Mouse (Mus musculus) CH12.LX (cell line): Measurements from ENCODE around the gene AI597479. TPM values are rescaled to one million over a fixed set of nuclear protein-coding genes. Genes with fewer than 3 reads are reported as not detected.

Experiments
- DNase-seq: peaks from one replicate; pipeline ENCODE4 v3.0.0-alpha.2; 2013; ENCODE audit errors: extremely low read depth
- H3K27ac ChIP-seq: 2 replicates; pipeline ENCODE4 v1.5.1; 2012; ENCODE audit warnings: low read depth, mild to moderate bottlenecking, control low read depth, moderate library complexity; ENCODE audit not compliant: insufficient read depth
- H3K27me3 ChIP-seq: replicated peaks from 2 replicates; pipeline ENCODE3; 2012; ENCODE audit warnings: inconsistent platforms
- H3K36me3 ChIP-seq, 2 experiments: replicated peaks in 1 of 2; 2 replicates each; pipeline versions ENCODE3 to v1.6.1; 2012; ENCODE audit warnings: inconsistent platforms in 1 of 2, low read length in 1 of 2, mild to moderate bottlenecking in 1 of 2, mixed read lengths in 1 of 2, moderate library complexity in 1 of 2; ENCODE audit not compliant: control insufficient read depth in 1 of 2, insufficient read depth in 1 of 2
- H3K4me1 ChIP-seq, 2 experiments: 2 replicates each; pipeline ENCODE4 v1.6.1; 2012; ENCODE audit warnings: inconsistent platforms in 1 of 2, moderate library complexity in 1 of 2; ENCODE audit not compliant: insufficient read depth in 2 of 2, control insufficient read depth in 1 of 2
- H3K4me2 ChIP-seq: 2 replicates; pipeline ENCODE4 v1.6.1; 2012; ENCODE audit warnings: low read depth, mild to moderate bottlenecking, control low read depth; ENCODE audit not compliant: poor library complexity, insufficient read depth, severe bottlenecking
- H3K4me3 ChIP-seq, 3 experiments: fragments of 150-350 bp in 1 of 3; sonication (generic) in 1 of 3; replicated peaks in 1 of 3; 2 replicates each; pipeline versions ENCODE3 to v1.5.1; 2011 to 2012; ENCODE audit warnings: low read depth in 2 of 3, low read length in 2 of 3, mild to moderate bottlenecking in 2 of 3, moderate library complexity in 2 of 3, control low read depth in 1 of 3, improper control_type of control experiment in 1 of 3, inconsistent platforms in 1 of 3, mixed read lengths in 1 of 3; ENCODE audit not compliant: poor library complexity in 1 of 3
- H3K79me2 ChIP-seq: replicated peaks from 2 replicates; pipeline ENCODE4 v1.6.1; 2012; ENCODE audit warnings: mild to moderate bottlenecking, moderate library complexity; ENCODE audit not compliant: control insufficient read depth, poor library complexity, insufficient read depth, severe bottlenecking; ENCODE audit errors: extremely low read depth
- H3K9ac ChIP-seq: 2 replicates; pipeline ENCODE4 v1.6.1; 2012; ENCODE audit warnings: low read depth, mild to moderate bottlenecking, control low read depth, moderate library complexity; ENCODE audit not compliant: insufficient read depth
- H3K9me3 ChIP-seq: replicated peaks from 2 replicates; pipeline ENCODE3; 2012; ENCODE audit warnings: low read length, inconsistent platforms, mixed read lengths
- BHLHE40 ChIP-seq: IDR thresholded peaks from 2 replicates; pipeline ENCODE4 v1.6.1; 2011; ENCODE audit warnings: mild to moderate bottlenecking, low read depth, low read length, improper control_type of control experiment
- HCFC1 ChIP-seq: IDR thresholded peaks from 2 replicates; pipeline ENCODE4 v1.6.1; 2012; ENCODE audit warnings: low read depth, mild to moderate bottlenecking, inconsistent platforms, low read length, improper control_type of control experiment
- IRF4 ChIP-seq: IDR thresholded peaks from 2 replicates; pipeline ENCODE4 v1.6.1; 2014; ENCODE audit warnings: low read depth, mild to moderate bottlenecking, inconsistent platforms, low read length, improper control_type of control experiment
- KAT2A ChIP-seq: IDR thresholded peaks from 2 replicates; pipeline ENCODE4 v1.6.1; 2012; ENCODE audit warnings: low read length, improper control_type of control experiment, inconsistent platforms; ENCODE audit not compliant: insufficient replicate concordance
- MAFK ChIP-seq: IDR thresholded peaks from 2 replicates; pipeline ENCODE4 v1.6.1; 2011; ENCODE audit warnings: low read length, improper control_type of control experiment; ENCODE audit not compliant: insufficient replicate concordance
- MAX ChIP-seq: IDR thresholded peaks from 2 replicates; pipeline ENCODE4 v1.6.1; 2011; ENCODE audit warnings: low read length, improper control_type of control experiment
- MXI1 ChIP-seq: IDR thresholded peaks from 2 replicates; pipeline ENCODE4 v1.6.1; 2011; ENCODE audit warnings: mild to moderate bottlenecking, low read depth, low read length, improper control_type of control experiment
- NELFE ChIP-seq: IDR thresholded peaks from 2 replicates; pipeline ENCODE4 v1.6.1; 2011; ENCODE audit warnings: low read depth, low read length, improper control_type of control experiment
- NRF1 ChIP-seq: IDR thresholded peaks from 2 replicates; pipeline ENCODE4 v1.6.1; 2014; ENCODE audit warnings: low read depth, mild to moderate bottlenecking, inconsistent platforms, low read length, improper control_type of control experiment, moderate library complexity
- PAX5 ChIP-seq: IDR thresholded peaks from 2 replicates; pipeline ENCODE4 v1.6.1; 2012; ENCODE audit warnings: low read length, inconsistent platforms, mixed read lengths
- POLR2AphosphoS2 ChIP-seq: IDR thresholded peaks from 2 replicates; pipeline ENCODE4 v1.6.1; 2011; ENCODE audit warnings: low read depth, low read length, improper control_type of control experiment
- RAD21 ChIP-seq: IDR thresholded peaks from 2 replicates; pipeline ENCODE4 v1.6.1; 2011; ENCODE audit warnings: low read depth, mild to moderate bottlenecking, low read length, improper control_type of control experiment, moderate library complexity
- RCOR1 ChIP-seq: conservative IDR thresholded peaks from 2 replicates; pipeline ENCODE4 v1.6.1; 2012; ENCODE audit warnings: low read depth, mild to moderate bottlenecking, inconsistent platforms, low read length, improper control_type of control experiment
- SIN3A ChIP-seq: IDR thresholded peaks from 2 replicates; pipeline ENCODE4 v1.6.1; 2012; ENCODE audit warnings: low read length, improper control_type of control experiment, inconsistent platforms
- TBP ChIP-seq: conservative IDR thresholded peaks from 2 replicates; pipeline ENCODE4 v1.6.1; 2011; ENCODE audit warnings: low read depth, low read length, improper control_type of control experiment
- UBTF ChIP-seq: IDR thresholded peaks from 2 replicates; pipeline ENCODE4 v1.6.1; 2012; ENCODE audit warnings: low read depth, mild to moderate bottlenecking, inconsistent platforms, low read length, improper control_type of control experiment, moderate library complexity
- USF1 ChIP-seq: IDR thresholded peaks from 2 replicates; pipeline ENCODE4 v1.6.1; 2014; ENCODE audit warnings: low read depth, mild to moderate bottlenecking, inconsistent platforms, low read length, improper control_type of control experiment
- ZKSCAN1 ChIP-seq: IDR thresholded peaks from 2 replicates; pipeline ENCODE4 v1.6.1; 2012; ENCODE audit warnings: low read depth, inconsistent platforms, low read length, improper control_type of control experiment, borderline replicate concordance
- ZNF384 ChIP-seq: IDR thresholded peaks from 2 replicates; pipeline ENCODE4 v1.6.1; 2012; ENCODE audit warnings: low read depth, low read length, improper control_type of control experiment, inconsistent platforms
- dilution Hi-C: fragments of 300-500 bp; cut with MboI; formaldehyde crosslinking; loops from 2 replicates; pipeline ENCODE4 v1.14.3; 2020; ENCODE audit warnings: low sequenced_read_pairs; ENCODE audit not compliant: extremely low pct_unique_long_range_greater_than_20kb, extremely low pct_ligation_motif_present
- in situ Hi-C: fragments of 300-500 bp; cut with MboI; formaldehyde crosslinking; loops from 3 replicates; pipeline ENCODE4 v1.14.3; 2019; ENCODE audit warnings: low sequenced_read_pairs, low pct_ligation_motif_present, low pct_unique_long_range_greater_than_20kb, mixed read lengths
- polyA plus RNA-seq: library from polyadenylated mRNA; unstranded; fragments of >175 nt; gene quantifications from 2 replicates; pipeline ENCODE4 v1.2.1, GENCODE M21; 2012; ENCODE audit warnings: low read depth; ENCODE audit not compliant: insufficient read length
- total RNA-seq, 2 experiments: library from RNA; depleted of rRNA; stranded (reverse); fragments of 300-350 nt in 1 of 2; fragments of >200 nt in 1 of 2; gene quantifications; 2 replicates each; pipeline ENCODE4 v1.2.3; 2012 to 2014

Gene AI597479
- total and polyA plus RNA-seq, 3 experiments, result 19.5 to 39.8 (median 22.6) TPM

DNA sequence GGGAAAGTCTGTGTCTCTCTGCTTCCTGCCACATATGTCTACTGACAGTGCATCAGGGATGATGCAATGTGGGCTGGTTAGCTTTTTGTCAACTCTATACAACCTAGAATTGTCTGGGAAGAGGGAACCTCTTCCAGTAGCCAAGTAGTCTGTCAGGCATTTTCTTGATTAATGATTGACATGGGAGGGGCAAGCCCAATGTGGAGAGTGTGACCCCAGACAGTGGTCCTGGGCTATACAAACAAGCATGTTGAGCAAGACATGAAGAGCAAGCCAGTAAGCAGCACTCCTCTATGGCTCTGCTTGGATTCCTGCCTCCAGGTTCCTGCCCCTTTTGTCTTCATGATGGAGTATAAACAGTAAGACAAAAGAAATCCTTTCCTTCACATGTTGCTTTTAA, 28.7 kb downstream of the AI597479 start:
- Histone ChIP-seq H3K4me2 (no peak overlapping the region), H3K9me3 (no peaks in the 10 kb centered on the region), H3K27ac (no peak overlapping the region), H3K9ac (no peak overlapping the region), H3K36me3 (no peaks in the 10 kb centered on the region), H3K4me3 (no peak overlapping the region), H3K79me2 (no peaks in the 10 kb centered on the region), H3K27me3 (no peaks in the 10 kb centered on the region)
- DNase-seq, result no peak
- TF ChIP-seq PAX5, result no peak
- no peak for TF ChIP-seq SIN3A
- TF ChIP-seq POLR2AphosphoS2, result no peak
- TF ChIP-seq KAT2A, result no peak
- TF ChIP-seq MXI1, result no peak
- TF ChIP-seq ZKSCAN1, result no peak
- TF ChIP-seq TBP, result no peak
- no peak for TF ChIP-seq NELFE
- no peak for TF ChIP-seq HCFC1
- TF ChIP-seq ZNF384, result no peak
- TF ChIP-seq IRF4, result no peak
- TF ChIP-seq MAX, result no peak
- TF ChIP-seq RCOR1, result no peak
- TF ChIP-seq NRF1, result no peak
- TF ChIP-seq USF1, result no peak
- TF ChIP-seq, all 38 proteins: peak for 0
- H3K4me1 ChIP-seq, result peaks cover 5 to 10% of the 10 kb centered on the region in 2 experiments; a peak in 3 of 4 replicates
- in situ Hi-C loops, result loop anchor here (25.0 kb wide), 2 partner anchors 510 to 610 kb away; partner anchors contain the start of gene 1500015O10Rik
- dilution Hi-C loops, result no loop called here

DNA sequence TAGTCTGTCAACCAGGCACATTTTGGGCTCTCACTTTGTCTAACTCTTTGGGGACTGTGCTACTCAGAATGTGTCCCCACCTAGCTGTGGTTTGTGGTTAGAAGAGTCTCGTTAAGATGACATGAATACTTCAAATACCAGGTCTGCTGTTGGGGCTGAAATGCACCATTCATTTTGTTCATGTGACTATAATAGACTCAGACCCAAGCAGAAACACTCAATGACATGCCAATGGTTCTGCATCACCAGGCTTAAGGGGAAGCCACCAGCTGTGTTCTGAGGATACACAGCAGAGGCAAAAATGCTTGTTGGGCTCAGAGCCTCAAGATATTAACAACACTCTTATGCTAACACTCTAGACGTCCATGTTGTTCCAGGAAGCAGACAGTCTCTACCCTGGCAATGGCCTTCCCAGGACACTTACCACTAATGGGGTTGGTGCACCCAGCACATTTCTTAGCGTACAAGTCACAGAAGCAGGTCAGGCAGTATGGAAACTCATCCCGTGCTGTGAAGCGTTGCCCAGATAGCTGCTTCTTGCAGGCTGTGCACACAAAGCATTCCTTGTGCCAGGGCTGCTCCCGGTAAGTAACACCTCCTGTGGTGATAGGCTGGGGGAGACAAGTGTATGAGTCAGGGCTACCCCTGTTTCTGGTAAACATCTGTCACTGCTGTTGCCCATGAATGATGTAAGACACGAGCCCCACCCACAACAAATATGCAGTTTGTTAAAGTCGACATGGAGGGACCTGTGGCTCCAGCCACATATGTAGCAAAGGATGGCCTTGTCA, 29.5 kb downstream of the AI597479 start:
- dilution Hi-C loops (no loop called here), in situ Hi-C loops (loop anchor here (25.0 kb wide), 2 partner anchors 509 to 609 kb away; partner anchors contain the start of gene 1500015O10Rik)
- TF ChIP-seq MAX (no peak), KAT2A (no peak), ZNF384 (no peak), RAD21 (no peak), RCOR1 (no peak), MAFK (no peak), UBTF (no peak), BHLHE40 (no peak)
- no peaks in the 10 kb centered on the region for H3K9me3 ChIP-seq
- H3K4me1 ChIP-seq, result peaks cover 5 to 10% of the 10 kb centered on the region in 2 experiments; a peak in 3 of 4 replicates
- H3K9ac ChIP-seq, result no peak overlapping the region
- H3K27me3 ChIP-seq, result no peaks in the 10 kb centered on the region
- H3K4me2 ChIP-seq, result no peak overlapping the region
- no peak for DNase-seq
- H3K27ac ChIP-seq, result no peak overlapping the region
- no peaks in the 10 kb centered on the region for H3K79me2 ChIP-seq
- H3K36me3 ChIP-seq, result no peaks in the 10 kb centered on the region
- no peak overlapping the region for H3K4me3 ChIP-seq
